Mouse (Mus musculus) left cerebral cortex, postnatal 10 days (tissue): ENCODE data around the gene Pex16. TPM values are rescaled to one million over a fixed set of nuclear protein-coding genes. Genes with fewer than 3 reads are reported as not detected.

Experiments used
- DNase-seq, 2 experiments: peaks; one replicate each; pipeline ENCODE4 v3.0.0; 2021 to 2022; ENCODE audit warnings: low spot score in 2 of 2, mixed read lengths in 1 of 2; ENCODE audit errors: extremely low spot score in 1 of 2
- intact Hi-C: fragments of 180-260 bp; cut with DNase I; formaldehyde crosslinking; loops from one replicate; pipeline ENCODE4 v1.15.1; 2025
- total RNA-seq, 2 experiments: library from RNA; stranded (reverse); gene quantifications; 2 replicates each; pipeline ENCODE4 v1.2.3; 2021

Gene Pex16
- total RNA-seq, 2 experiments from 2014 or later: 40.3 to 40.4 TPM

DNA sequence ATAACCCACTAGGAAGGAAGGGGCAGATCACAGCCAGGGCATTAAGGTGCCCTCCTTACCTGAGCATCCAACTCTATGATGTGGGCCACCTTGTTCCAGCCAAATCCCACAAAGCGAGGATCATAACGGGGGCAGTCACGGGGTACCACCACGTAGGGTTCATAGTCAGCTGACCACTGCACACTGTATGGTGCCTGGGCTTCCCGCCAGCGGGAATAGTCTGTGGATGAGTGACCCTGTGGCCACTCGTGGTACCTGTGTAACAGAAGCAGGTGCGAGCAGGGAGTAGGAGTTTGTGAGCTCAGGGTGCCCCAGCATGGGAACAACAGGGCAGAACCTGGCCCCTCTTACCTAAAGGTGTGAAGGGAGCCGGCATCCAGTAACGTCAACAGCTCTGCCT lies 8.9 kb upstream of the Pex16 start:
- intact Hi-C loops: no loop called here
- peak in 1 of 2 experiments; percentile 24 for DNase-seq

- DNase-seq: no peak
- intact Hi-C loops: no loop called here
Observed at GRCm38 (mm10) chr2:92367383-92368029, 7.0 kb upstream of the Pex16 start.

DNA sequence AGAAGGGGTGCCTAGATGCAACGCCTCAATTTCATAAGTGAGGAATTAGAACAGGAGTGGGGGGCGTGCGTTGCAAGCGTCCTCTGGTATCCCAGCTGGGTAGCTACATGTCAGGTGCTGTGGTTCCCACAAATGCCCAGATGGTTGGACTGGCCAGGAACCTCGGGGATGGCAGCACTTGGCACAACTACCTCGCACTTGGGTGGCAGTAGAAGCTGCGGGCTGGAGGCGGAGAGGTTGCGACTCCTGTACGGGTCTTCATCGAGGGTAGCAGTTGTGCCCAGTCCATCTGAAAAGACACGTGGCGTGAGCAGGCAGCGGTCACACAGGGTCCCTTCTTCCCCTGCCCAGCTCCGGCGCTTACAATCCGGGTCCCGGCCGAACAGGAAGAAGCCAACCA lies 4.1 kb upstream of the Pex16 start:
- intact Hi-C loops: no loop called here
- DNase-seq: no peak

- DNase-seq: peak in 1 of 2 experiments; percentile 62
- intact Hi-C loops: no loop called here
Observed at GRCm38 (mm10) chr2:92370821-92371805, 3.4 kb upstream of the Pex16 start.

DNA sequence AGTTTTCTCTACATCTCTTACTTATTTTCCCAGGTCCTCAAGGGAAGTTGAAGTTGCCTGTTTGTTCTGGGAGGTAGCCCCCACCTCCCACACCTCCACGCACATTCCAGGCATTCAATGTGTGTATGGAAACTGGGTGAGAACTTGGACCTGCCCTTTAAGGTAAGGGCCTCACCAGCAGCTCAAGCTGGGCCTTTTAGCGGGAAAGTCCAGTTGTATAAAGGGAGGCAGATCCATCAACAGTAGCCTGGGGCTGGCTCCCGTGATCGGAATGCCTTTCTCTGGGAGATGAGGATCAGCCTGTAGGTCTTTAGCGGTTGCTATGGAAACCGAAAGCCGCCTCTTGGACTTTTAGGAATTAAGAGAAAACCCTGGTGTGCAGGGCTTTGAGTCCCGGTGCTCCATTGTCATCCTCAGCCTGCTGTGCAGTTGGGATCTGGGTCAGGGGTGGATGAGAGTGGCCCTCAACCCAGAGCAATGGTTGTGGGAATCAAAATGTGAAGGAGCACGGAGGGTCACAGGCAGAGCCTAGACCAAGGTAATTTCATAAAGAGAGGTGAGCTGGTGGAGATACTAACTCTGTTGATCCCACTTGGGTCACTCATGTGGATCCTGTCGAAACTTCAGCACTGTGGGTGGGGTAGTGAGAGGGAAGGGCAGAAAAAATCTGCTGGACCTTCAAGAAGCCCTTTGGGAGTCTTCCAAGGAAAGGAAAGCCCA lies 2.3 kb upstream of the Pex16 start:
- intact Hi-C loops: no loop called here
- DNase-seq: peak in 1 of 2 experiments; percentile 13

- no peak for DNase-seq
- intact Hi-C loops: no loop called here
Observed at GRCm38 (mm10) chr2:92372767-92373436, 1.6 kb upstream of the Pex16 start.

DNA sequence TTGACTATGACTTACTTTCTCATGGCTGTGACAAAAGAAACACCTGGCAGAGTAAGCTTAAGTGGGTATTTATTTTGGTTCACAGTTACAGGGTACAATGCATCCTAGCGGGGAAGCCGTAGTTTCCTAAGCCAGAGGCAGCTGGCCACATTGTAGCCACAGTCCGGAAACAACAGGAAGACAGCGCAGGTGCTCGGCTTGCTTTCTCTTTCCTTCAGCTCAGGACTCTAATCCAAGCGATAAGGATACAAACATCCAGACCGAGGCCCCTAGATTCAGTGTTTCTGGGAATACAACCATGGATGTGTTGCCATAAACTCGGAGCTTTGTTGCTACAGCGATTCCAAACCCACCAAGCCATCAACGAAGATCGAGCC lies 1.1 kb upstream of the Pex16 start:
- intact Hi-C loops: no loop called here
- DNase-seq: no peak

DNA sequence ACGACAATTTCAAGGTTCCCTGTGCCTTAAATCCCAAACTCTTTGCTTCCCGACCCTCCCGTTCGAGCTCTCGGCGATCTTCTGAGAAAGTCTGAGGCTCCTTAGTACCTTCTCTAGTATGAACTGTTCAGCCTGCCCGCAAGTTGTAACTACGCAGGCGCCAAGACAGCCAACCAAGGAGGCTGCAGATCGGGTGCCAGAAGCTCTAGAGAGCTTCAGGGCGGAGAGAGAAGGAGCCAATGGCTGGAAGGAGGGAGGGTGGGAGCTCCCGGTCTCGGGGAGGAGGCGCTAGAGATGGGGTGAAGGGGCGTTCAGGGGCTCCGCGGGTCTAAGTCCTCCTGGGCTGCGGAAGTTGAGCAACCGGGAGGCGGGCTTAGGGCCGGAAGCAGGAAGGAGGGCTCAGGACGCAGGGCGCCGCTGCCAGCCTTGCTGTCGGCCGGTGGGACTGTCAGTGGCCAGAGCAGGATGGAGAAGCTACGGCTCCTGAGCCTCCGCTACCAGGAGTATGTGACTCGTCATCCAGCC lies 685 bp downstream of the Pex16 start:
- intact Hi-C loops: no loop called here
- peak; percentile 97 for DNase-seq

GRCm38 (mm10) chr2:92375788-92376187 lies 1.3 kb downstream of the Pex16 start:
- intact Hi-C loops: no loop called here
- no peak for DNase-seq

GRCm38 (mm10) chr2:92376300-92376699 lies 1.8 kb downstream of the Pex16 start:
- no peak for DNase-seq
- intact Hi-C loops: no loop called here

DNA sequence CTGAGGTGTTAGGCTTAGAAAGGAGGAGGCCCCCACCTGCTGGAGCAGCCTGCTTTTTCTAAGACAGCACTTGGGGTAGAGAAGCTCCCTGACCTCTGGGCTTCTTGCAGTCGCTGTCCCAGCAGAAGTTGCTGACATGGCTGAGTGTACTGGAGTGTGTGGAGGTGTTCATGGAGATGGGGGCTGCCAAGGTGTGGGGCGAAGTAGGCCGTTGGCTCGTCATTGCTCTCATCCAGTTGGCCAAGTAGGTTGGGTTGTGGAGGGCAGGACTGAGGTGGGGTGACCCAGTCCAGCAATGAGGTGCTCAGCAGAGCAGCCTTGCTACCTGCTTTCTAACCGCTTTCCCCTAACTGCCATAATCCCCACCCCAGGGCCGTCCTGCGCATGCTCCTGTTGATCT lies 2.8 kb downstream of the Pex16 start:
- intact Hi-C loops: no loop called here
- no peak for DNase-seq

GRCm38 (mm10) chr2:92379783-92380494 lies 5.5 kb downstream of the Pex16 start:
- no peak for DNase-seq
- intact Hi-C loops: no loop called here

DNA sequence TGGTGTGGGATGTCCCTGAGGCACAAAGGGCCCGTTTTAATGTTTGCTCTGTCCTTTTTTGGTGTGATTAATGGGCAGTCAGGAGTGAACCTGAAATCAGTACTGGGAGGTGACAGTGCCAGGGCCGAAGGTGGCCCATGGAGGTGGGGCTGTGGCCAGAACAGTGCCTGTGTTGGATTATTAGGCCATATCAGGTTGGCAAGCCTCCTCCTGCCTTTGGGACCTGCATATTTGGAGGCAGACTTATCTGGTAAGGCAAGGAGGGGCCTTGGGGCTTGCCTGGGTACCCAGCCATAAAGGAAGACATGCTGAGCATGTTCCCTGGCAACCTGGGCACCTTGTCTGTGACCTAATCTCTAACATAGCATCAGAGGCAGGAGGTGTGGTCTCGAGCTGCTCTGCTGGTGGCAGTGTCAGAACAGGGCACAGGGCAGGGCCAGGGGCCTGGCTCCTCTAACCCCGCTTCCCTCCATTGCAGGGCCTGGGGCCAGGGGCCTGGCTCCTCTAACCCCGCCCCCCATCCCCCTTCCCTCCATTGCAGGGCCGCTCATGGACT lies 6.1 kb downstream of the Pex16 start:
- intact Hi-C loops: no loop called here
- no peak for DNase-seq

DNA sequence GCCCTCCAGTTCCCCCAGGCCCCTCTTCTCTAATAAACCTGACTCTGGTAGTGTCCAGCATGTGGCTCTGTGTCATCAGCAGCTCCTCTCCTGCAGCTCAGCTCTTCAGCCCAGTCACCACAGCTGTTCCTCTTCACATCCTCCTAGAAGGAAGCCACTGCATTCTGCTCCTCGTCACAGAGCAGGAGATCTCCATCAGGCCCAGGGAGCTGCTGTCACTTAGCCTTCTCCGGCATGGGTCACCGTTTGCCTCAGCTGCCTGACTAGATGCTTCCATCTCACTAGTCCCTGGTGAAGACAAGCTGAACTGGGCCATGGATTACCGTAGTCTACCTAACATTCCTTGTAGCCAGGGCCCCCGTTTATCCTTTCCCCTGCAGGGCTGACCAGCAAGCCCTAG lies 6.7 kb downstream of the Pex16 start:
- no peak for DNase-seq
- intact Hi-C loops: no loop called here

- intact Hi-C loops: no loop called here
Observed at GRCm38 (mm10) chr2:92381901-92382588, 7.6 kb downstream of the Pex16 start, which contains the start of gene 1700029I15Rik. TSS of gene 1700029I15Rik (plus strand) at chr2:92382538.

GRCm38 (mm10) chr2:92382759-92383158 lies 8.3 kb downstream of the Pex16 start:
- DNase-seq: no peak
- intact Hi-C loops: no loop called here

More at GRCm38 (mm10) chr2:92381901-92382588, 7.6 kb downstream of the Pex16 start, which contains the start of gene 1700029I15Rik:
- DNase-seq: no peak

DNA sequence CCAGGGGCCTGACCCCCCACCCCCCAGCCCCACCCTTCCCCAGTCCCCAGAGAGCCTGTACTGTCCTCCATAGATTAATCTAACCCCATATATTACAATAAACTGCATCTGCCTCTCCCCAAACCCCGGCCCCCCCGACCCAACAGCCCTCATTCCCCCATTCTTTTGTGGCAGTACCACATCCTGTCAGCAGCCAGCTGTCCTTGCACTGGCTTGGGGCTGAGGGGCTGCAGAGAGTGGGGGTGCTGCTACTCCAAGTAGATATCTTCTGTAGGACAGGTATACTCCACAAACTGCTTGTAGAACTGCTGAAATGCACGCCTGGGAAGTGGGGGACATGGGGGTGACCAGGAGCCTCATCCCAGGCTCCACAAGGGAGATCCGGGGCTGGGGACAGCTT lies 9.6 kb downstream of the Pex16 start:
- no peak for DNase-seq
- intact Hi-C loops: no loop called here
